Mouse (Mus musculus) neural tube, embryonic 11.5 days (tissue): Measurements from ENCODE around the gene Stn1. TPM values are rescaled to one million over a fixed set of nuclear protein-coding genes. Genes with fewer than 3 reads are reported as not detected.

Source experiments
- ATAC-seq: fragments of 200-750 bp; cut with Nextera tagmentation; 2 replicates; pipeline ENCODE4 v1.8.0; 2017; ENCODE audit warnings: moderate number of reproducible peaks, mild to moderate bottlenecking, moderate TSS enrichment, moderate library complexity; ENCODE audit not compliant: insufficient read depth, low FRiP score, low TSS enrichment
- DNase-seq: peaks from one replicate; pipeline ENCODE4 v3.0.0-alpha.2; 2015; ENCODE audit warnings: low spot score
- H3K27ac ChIP-seq: fragments of 300-500 bp; sonication (generic); 2 replicates; pipeline ENCODE4 v1.5.1; 2014; ENCODE audit warnings: low read depth, mild to moderate bottlenecking, low read length
- H3K27me3 ChIP-seq: fragments of 300-500 bp; sonication (generic); 2 replicates; pipeline ENCODE4 v1.6.1; 2014; ENCODE audit warnings: mild to moderate bottlenecking, low read length, mixed read lengths; ENCODE audit not compliant: control insufficient read depth, insufficient read depth
- H3K36me3 ChIP-seq: fragments of 300-500 bp; sonication (generic); 2 replicates; pipeline ENCODE4 v1.6.1; 2014; ENCODE audit warnings: mild to moderate bottlenecking, low read length, moderate library complexity, mixed read lengths; ENCODE audit not compliant: control insufficient read depth, insufficient read depth
- H3K4me1 ChIP-seq: fragments of 300-500 bp; sonication (generic); 2 replicates; pipeline ENCODE4 v1.6.1; 2014; ENCODE audit warnings: low read length, mixed read lengths; ENCODE audit not compliant: control insufficient read depth, insufficient read depth
- H3K4me2 ChIP-seq: fragments of 300-500 bp; sonication (generic); 2 replicates; pipeline ENCODE4 v1.6.1; 2014; ENCODE audit warnings: low read depth, mild to moderate bottlenecking, moderate library complexity
- H3K4me3 ChIP-seq: fragments of 300-500 bp; sonication (generic); 2 replicates; pipeline ENCODE4 v1.5.1; 2014; ENCODE audit warnings: low read depth, low read length
- H3K9ac ChIP-seq: fragments of 300-500 bp; sonication (generic); 2 replicates; pipeline ENCODE4 v1.6.1; 2014; ENCODE audit warnings: mild to moderate bottlenecking, low read length
- H3K9me3 ChIP-seq: fragments of 300-500 bp; sonication (generic); 2 replicates; pipeline ENCODE4 v1.6.1; 2016; ENCODE audit warnings: low read length; ENCODE audit not compliant: control insufficient read depth
- WGBS: fragments of 180-500 bp; shearing (Covaris S2); extraction: QIAGEN DNeasy Blood & Tissue Kit; methylation state at CpG from one replicate; pipeline ENCODE4 v1.1.7; 2014; 5-methylcytosine and 5-hydroxymethylcytosine counted together
- polyA plus RNA-seq: library from polyadenylated mRNA; unstranded; fragments of >200 nt; fragmentation: Nextera tagmentation; extraction: Ambion mirVana; gene quantifications from 2 replicates; pipeline ENCODE4 v1.2.1, GENCODE M21; 2014

Stn1 gene
- polyA plus RNA-seq, 1 experiment from 2014 or later: 56.7 TPM

DNA sequence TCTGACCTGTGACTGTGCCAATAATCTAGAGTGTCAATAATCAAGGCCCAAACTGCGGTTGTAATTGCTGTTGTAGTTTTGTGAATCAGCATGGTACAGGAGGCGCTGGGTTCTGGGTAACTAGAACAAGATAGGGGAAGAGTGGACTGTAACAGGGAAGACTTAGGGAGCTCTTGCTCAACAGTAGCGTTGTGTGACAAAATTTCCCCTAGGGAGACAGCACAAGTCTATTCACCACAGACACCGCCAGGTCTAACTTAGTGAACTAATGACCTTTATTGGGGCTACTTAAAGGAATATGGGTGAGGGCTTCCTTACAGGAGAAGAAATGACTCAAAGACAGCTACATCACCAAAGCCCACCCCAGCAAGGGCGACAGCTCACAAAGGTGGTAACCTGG is 32.7 kb upstream of the Stn1 start:
- DNase-seq (no peak), ATAC-seq (no peak)
- H3K27ac ChIP-seq: no peak overlapping the region
- no peaks in the 10 kb centered on the region for H3K27me3 ChIP-seq
- 83% methylated on average over 5 of the region's 5 CpGs for WGBS
- H3K4me2 ChIP-seq: no peak overlapping the region
- H3K4me1 ChIP-seq: no peaks in the 10 kb centered on the region
- H3K36me3 ChIP-seq: no peaks in the 10 kb centered on the region
- no peaks in the 10 kb centered on the region for H3K9me3 ChIP-seq
- no peak overlapping the region for H3K9ac ChIP-seq
- no peak overlapping the region for H3K4me3 ChIP-seq

DNA sequence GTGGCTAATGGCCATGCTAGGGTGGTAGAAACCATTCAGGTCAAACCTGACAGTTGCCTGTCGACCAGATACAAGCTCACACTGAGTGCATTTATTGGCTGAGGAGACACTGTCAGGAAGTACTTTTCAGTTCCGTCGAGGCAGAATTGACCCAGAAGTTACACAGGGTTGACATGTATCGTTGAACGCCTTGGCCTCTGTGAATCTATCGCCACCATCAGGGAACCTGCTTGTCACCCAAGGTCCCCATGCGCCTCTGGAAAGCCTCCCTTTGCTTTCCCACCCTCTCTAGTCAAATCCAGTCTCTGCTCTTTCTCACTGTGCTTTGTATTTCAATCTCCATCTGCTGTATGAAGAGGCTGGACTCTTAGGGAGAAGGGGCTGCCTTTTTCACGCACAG is 28.7 kb upstream of the Stn1 start:
- H3K36me3 ChIP-seq: no peaks in the 10 kb centered on the region
- no peak overlapping the region for H3K4me2 ChIP-seq
- DNase-seq: no peak
- H3K27ac ChIP-seq: no peak overlapping the region
- H3K4me3 ChIP-seq: no peak overlapping the region
- WGBS: 87% methylated on average over 8 of the region's 8 CpGs
- no peak for ATAC-seq
- no peaks in the 10 kb centered on the region for H3K9me3 ChIP-seq
- no peak overlapping the region for H3K9ac ChIP-seq
- H3K4me1 ChIP-seq: no peaks in the 10 kb centered on the region
- H3K27me3 ChIP-seq: no peaks in the 10 kb centered on the region

DNA sequence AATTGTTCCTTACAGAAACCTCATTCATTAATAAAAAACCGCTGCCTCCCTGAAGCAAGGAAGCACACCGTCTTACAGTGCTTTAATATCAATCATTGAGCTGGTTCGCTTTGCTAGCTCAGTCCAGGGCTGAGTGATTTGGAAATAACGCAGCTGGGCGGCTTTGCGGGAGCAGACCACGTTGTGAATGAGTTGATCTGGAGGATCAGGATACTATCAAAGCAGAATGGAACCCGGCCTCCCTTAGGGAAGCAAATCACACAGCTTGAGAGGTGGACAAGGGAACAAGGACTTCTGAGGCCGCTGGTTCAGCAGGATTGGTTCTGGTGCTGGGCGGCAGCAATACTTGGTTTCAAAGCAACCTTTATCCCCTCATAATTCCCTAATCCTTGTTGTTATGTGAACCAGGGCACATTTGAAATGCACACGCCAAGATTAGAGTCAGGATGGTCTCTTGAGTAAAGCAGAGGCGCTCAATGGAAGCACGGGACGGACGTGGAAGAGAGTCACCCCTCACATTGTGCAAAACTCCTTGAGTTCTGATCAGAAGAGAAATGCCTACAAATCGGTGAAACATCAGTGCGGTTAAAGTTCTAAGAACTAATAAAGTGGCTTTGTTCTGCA is 27.8 kb upstream of the Stn1 start:
- no peaks in the 10 kb centered on the region for H3K27me3 ChIP-seq
- H3K27ac ChIP-seq: no peak overlapping the region
- no peak for DNase-seq
- no peaks in the 10 kb centered on the region for H3K9me3 ChIP-seq
- H3K9ac ChIP-seq: no peak overlapping the region
- no peak for ATAC-seq
- H3K36me3 ChIP-seq: no peaks in the 10 kb centered on the region
- no peak overlapping the region for H3K4me3 ChIP-seq
- no peaks in the 10 kb centered on the region for H3K4me1 ChIP-seq
- WGBS: 69% methylated on average over 17 of the region's 17 CpGs
- H3K4me2 ChIP-seq: no peak overlapping the region

DNA sequence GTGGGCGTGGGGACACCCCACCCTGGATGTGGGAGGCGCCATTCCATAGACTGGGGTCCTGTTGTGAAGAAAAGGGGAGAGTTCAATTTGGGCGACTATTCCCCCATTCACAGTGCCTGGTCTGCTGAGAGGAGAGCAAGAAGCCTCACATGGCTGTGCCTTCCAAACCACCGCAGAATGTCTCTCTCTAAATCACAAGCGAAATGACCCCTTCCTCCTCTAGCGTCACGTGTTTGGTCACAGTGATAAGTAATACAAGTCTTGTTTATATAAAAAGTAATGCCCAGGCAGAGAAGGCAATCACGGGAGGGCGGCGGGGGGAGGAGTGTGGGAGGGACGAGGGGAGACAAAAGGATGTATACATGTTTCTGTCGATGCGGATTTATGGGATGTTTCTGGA is 26.4 kb upstream of the Stn1 start:
- Histone ChIP-seq H3K27ac (no peak overlapping the region), H3K9me3 (no peaks in the 10 kb centered on the region), H3K4me2 (no peak overlapping the region), H3K36me3 (no peaks in the 10 kb centered on the region), H3K9ac (no peak overlapping the region), H3K4me3 (no peak overlapping the region), H3K27me3 (no peaks in the 10 kb centered on the region), H3K4me1 (no peaks in the 10 kb centered on the region)
- WGBS: 76% methylated on average over 13 of the region's 13 CpGs
- DNase-seq (no peak), ATAC-seq (no peak)

DNA sequence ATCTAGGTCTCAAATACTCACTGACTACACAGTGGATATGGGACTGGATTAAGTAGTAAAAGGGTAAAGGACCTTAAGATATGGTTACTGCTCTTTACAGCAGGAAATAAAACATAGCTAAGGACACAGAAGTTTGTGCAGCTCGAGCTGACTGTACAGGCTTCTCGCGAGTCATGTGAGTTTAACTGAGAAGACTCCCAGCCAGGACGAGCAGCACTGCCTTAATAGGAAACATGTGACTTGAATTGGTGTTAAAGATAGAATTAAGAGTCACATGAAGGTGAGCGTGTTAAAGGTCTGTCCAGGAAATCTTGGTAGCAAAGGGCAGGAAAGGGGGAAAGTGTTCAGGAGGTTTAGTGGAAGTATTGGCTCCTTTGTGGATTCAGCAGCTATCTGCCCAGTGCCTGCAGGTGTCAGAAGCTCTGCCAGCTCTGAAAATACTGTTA is 24.7 kb upstream of the Stn1 start:
- Histone ChIP-seq H3K27ac (no peak overlapping the region), H3K4me3 (no peak overlapping the region), H3K4me2 (no peak overlapping the region), H3K4me1 (no peaks in the 10 kb centered on the region), H3K9ac (no peak overlapping the region), H3K9me3 (no peaks in the 10 kb centered on the region), H3K36me3 (no peaks in the 10 kb centered on the region), H3K27me3 (no peaks in the 10 kb centered on the region)
- DNase-seq: no peak
- WGBS: 75% methylated on average over 5 of the region's 5 CpGs
- no peak for ATAC-seq

DNA sequence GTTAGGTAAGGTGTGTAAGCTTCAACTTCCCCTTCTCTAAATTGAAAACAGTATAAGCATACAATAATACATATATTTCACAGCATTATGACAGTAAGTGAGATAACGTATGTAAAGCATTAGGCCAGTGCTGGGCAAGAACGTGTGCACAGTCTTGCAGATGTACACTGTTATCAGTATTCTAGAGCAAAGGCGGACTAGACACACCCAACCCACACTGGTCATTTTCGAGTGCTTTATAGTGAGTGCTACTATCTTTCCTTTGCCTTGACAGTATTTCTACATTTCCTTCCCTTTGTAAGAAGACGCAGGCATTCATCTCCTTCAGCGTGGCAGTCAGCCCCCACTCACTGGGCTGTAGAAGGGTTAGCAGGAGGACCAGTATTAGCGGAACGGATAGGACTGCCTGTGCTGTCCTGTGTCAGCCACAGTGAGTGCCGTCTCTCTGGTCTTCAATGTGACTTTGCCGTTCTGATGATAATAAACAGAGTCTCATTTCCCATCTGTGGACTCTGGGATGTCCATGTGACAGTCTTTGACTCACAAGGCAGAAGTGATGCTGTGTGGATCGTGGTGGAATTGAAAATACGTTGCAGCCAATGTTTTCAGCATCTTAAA is 23.3 kb upstream of the Stn1 start:
- Histone ChIP-seq H3K27ac (no peak overlapping the region), H3K4me1 (no peaks in the 10 kb centered on the region), H3K36me3 (no peaks in the 10 kb centered on the region), H3K4me2 (no peak overlapping the region), H3K4me3 (no peak overlapping the region), H3K27me3 (no peaks in the 10 kb centered on the region), H3K9me3 (no peaks in the 10 kb centered on the region), H3K9ac (no peak overlapping the region)
- WGBS: 89% methylated on average over 12 of the region's 12 CpGs
- ATAC-seq (no peak), DNase-seq (no peak)

DNA sequence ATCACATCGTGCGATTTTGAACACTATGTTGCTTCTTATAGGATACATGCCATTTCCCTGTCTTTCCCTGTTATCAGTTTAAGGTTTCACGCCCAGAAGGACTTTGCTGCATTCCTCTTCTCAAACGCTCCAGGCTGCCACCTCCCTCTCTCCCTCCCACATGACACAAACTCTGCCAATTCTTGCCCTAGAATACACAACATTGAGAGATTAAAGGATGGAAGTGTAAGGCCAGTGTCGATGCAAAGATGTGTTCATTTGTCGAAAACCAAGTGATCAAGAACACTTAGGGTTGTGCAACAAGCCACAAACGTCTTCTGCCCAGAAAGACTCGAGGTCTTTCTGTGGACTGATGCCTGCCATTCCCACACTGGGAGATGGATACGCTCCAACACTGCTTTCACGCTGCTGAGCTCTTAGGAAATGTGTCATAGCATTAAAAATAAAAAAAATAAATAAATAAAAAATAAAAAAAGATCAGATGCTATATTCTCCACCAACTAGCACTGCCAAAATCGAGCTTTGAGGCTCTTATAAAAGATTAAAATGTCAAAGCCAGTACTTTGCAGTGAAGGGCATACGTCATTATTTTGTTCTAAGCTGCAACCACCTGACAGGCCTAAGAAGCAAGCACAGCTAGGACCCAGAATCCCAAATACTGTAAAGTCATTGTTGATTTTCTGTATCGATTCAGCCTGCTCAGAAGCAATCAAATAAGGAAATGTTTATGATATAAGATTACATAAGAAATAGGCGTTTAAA is 22.6 kb upstream of the Stn1 start:
- H3K27me3 ChIP-seq: no peaks in the 10 kb centered on the region
- DNase-seq: no peak
- 82% methylated on average over 14 of the region's 14 CpGs for WGBS
- H3K9me3 ChIP-seq: no peaks in the 10 kb centered on the region
- H3K4me2 ChIP-seq: no peak overlapping the region
- no peaks in the 10 kb centered on the region for H3K4me1 ChIP-seq
- no peak overlapping the region for H3K9ac ChIP-seq
- ATAC-seq: no peak
- H3K27ac ChIP-seq: no peak overlapping the region
- H3K36me3 ChIP-seq: no peaks in the 10 kb centered on the region
- H3K4me3 ChIP-seq: no peak overlapping the region

DNA sequence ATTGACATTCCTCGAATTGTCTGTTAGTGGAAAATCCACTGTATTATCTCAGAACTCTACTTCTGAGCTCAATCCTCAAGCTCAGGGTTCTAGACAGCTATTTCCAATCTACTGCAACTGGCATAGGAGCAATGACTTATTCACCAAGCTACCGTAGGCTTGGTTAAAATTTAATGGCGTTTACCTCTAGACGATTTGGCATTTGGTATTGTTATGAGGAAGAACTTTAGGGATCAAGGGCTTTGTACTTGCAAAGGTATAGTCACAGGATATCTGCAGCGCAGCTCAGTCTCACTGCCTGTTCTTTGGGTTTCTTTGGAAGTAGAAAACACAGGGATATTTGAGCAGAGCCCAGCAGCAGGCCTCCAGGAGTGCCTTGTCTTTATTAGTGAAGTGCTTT is 21.8 kb upstream of the Stn1 start:
- Histone ChIP-seq H3K4me1 (no peaks in the 10 kb centered on the region), H3K4me2 (no peak overlapping the region), H3K9ac (no peak overlapping the region), H3K27ac (no peak overlapping the region), H3K36me3 (no peaks in the 10 kb centered on the region), H3K27me3 (no peaks in the 10 kb centered on the region), H3K4me3 (no peak overlapping the region), H3K9me3 (no peaks in the 10 kb centered on the region)
- WGBS: 87% methylated on average over 5 of the region's 5 CpGs
- no peak for DNase-seq
- no peak for ATAC-seq

DNA sequence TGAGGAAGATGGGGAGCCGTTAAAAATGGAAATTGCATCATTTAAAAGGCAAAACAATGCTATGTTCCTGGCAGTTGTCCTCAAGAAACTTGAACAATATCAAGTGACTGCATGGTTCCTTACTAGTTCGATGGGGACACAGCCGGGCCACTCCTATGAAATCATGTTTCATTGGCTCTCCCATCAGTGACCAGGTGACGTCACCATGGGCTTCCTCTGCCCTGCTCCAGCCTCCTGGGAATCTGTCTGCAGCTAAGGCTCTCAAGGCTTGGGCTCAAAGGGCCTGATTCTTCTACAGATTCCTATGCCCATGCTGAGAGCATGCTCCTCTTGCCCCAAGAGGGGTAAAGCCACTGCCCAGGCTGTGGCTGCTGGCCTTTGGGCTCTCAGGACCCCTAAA is 12.3 kb upstream of the Stn1 start:
- H3K4me1 ChIP-seq: no peaks in the 10 kb centered on the region
- DNase-seq (no peak), ATAC-seq (no peak)
- H3K9me3 ChIP-seq: no peaks in the 10 kb centered on the region
- H3K4me2 ChIP-seq: no peak overlapping the region
- no peaks in the 10 kb centered on the region for H3K27me3 ChIP-seq
- H3K4me3 ChIP-seq: no peak overlapping the region
- no peaks in the 10 kb centered on the region for H3K36me3 ChIP-seq
- H3K9ac ChIP-seq: no peak overlapping the region
- no peak overlapping the region for H3K27ac ChIP-seq
- 89% methylated on average over 4 of the region's 4 CpGs for WGBS
